Mouse (Mus musculus): Measurements from ENCODE around the gene Gm49321.

Gm49321 gene

DNA sequence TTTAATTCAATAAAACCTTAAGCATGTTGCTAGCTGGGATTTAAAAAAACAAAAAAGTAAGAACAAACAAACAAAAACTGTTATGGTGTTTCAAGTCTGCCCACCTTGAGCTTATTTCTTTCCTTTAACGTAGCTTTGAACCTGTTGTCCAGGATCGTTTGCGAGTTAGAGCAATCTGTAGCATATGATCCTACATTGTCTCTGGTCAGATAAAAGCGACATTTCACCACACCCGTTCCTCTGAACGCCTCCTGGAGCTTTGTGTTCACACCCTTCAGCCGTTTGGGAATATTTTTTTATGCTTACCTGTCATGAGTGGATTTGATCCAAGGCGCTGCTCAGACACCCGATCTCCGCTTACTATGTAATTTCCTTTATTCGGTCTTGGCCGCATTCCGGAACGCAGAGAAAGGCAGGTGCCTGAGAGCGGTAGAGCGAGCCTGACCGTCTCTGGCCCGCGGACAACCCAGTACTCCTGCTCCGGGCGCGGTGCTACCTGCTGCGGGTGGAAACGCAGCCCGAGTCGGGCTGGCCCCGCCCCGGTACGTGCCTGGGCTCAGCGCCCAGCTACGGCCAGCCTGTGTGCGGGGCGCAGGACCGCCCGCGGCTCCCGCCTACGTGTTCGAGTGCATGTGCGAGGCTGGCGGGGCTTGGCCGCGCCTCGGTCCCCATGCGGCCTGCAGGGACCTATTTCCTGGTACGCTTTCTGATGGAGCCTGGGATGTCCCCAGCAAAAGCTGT lies 12.0 kb downstream of the Gm49321 start:
- no peak for DNase-seq (ENCODE audit: low spot score)

- DNase-seq (ENCODE audit: low spot score) = peak; percentile 34
Measured at GRCm38 (mm10) chr12:73952879-73953278, 15.4 kb downstream of the Gm49321 start.

DNA sequence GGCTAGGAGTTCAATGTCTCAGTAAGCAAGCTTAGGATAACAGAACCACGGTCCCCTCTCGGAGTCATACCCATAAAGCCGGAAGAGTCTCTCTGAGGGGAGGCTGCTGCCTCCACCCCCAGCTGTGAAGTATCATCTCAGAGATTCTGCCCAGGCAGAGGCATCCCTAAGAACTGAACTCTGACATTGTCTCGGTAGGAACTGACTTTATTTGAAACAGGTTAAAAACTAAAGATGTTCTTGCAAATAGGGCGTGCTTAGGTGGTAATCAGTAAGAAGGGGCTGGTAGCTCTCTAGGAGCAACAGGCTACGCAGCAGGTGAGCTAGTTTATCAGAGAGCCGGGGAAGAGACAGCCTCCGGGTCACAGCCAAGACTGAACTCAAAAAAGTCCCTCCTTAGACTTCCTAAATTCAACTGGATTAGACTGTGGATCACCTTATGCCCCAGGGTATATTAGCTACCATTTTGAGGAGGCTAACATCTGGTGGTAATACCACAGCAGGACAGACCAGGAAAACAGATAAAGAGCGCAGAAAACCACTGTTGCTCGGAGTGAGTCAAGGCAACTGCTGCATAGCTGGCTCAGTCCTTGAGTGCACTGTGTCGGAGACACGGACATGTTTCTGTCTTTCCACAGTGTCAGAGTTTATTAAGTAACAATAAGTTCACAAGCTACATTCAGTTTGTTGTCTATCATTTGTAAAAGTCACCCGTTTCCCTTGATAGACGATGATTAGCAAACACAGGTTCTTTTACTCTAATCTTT lies 16.1 kb downstream of the Gm49321 start:
- peak; percentile 45 for DNase-seq (ENCODE audit: low spot score)

DNA sequence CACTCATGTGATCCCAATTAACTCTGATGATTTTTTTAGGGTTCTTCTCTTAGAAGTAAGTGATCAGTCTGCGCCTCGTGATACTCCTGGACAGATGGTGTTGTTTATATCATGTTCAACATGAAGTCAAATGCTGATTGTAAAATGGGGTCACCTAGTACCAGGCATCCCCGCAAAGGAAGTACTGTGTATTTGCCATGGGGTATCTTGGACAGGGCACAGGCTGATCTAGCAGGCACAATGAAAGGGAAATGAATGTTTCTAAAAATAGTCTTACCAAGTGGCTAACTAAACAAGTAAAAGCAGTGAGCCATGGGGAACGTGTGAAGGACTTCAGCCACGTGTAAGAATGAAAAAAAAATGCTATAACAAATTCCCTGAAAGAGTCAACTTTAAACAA lies 17.3 kb downstream of the Gm49321 start:
- DNase-seq (ENCODE audit: low spot score) = no peak

GRCm38 (mm10) chr12:73957676-73958075 lies 20.2 kb downstream of the Gm49321 start:
- no peak for DNase-seq (ENCODE audit: low spot score)

- no peak for DNase-seq (ENCODE audit: low spot score)
Measured at GRCm38 (mm10) chr12:73958830-73959229, 21.4 kb downstream of the Gm49321 start.

DNA sequence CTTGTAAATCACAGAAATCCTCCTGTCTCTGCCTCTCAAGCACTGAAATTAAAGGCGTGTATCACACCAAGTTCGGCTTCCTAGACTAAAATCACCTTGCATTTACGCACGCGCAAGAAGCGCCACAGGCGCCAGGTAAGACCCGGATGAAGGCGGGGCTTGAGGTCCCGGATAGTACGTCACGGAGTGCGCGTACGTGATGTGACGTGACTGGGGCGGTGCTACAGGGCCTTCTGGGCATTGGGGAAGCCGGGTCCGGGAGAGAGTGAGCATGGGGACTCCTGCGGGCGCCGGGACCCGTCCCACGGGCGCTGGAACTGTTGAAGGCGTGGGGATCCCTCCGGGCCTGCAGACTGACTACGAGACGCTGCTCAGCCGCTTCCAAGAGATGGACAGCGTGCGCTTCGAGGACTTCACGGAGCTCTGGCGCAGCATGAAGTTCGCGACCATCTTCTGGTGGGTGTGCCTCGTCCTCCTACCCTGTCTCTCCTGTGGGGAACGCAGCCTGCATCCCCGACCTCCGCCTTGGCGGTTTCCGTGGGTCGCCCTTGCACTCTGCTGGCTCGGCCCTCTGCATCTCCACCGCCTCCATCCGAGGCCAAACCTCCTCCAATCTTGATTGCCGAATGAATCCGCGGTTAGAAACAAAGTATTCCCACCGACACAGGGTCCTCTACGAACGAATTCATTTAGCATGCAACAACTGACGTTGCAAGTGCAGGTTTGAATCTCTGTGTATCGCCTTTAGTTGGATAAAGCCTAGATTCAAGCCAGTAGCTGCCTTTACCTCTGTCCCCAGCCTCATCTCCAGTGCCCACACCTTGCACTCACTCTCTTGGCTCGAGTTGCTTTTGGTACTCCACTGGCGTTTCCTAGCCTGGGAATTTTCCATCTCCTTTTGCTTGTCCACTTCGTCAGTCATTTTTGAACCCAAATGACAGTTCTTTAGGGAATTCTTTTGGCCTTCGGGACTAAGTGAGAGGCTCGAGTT lies 27.1 kb downstream of the Gm49321 start, which contains the start of gene Snapc1:
Gene Snapc1, plus strand, starts transcription at position 191 of the 991 bp plus-strand sequence.
- peak; percentile 97 for DNase-seq (ENCODE audit: low spot score)

DNA sequence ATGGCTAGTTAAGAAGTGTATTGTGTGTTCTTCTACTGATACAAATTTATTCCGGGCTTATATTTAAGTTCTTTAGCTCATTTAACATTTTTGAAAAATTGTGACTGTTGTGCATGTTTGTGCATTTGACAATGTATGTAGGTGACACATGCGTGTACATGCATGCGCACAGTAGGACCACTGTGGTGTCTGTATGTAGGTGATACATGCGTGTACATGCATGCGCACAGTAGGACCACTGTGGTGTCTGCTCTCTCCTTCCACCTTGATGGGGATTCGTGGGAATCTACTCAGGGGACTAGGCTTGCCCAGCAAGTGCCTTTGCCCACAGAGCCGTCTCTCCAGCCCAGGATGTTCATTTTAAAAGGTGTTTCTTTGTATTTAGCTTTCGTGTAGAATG lies 31.7 kb downstream of the Gm49321 start:
- no peak for DNase-seq (ENCODE audit: low spot score)

DNA sequence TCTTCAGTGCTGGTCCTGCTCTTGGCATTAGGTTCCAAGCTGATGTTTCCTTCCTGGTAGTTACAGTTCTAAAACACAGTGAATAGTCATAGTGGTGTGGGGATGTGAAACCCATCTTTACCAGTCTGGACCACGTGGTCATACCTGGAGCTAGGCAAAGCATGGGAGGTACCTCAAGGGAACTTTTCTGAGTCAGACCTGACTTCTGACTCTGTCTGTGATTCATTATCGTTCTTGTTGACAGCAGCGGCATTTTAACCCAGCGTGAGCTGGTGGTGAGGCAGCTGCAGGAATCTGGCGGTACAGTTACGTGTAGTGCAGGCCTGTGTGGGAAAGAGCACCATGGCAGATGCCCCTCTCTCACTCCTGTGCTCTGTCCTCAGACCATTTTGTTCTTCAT lies 37.1 kb downstream of the Gm49321 start:
- no peak for DNase-seq (ENCODE audit: low spot score)

DNA sequence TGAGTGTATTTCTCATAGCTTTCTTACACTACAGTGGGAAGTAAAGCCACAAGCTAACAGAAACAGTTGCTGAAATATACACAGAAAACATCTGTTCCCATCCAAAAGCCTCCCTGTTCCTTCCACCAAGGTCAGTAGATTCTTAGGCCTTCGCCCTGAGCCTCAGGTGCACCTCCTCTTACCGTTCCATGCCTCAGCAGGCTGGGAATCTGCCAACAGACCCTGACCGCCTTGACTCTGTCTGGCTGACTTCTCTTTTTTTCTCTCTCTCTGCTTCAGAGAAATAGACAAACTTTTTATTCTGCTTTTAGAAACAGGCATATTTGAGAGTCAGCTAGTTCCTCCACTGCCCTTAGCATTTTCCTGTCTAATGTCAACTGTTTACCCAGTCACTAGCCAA lies 40.7 kb downstream of the Gm49321 start:
- DNase-seq (ENCODE audit: low spot score) = no peak

GRCm38 (mm10) chr12:73979667-73980066 lies 42.2 kb downstream of the Gm49321 start:
- DNase-seq (ENCODE audit: low spot score) = no peak

- DNase-seq (ENCODE audit: low spot score) = no peak
Measured at GRCm38 (mm10) chr12:73982533-73982932, 45.1 kb downstream of the Gm49321 start.

- DNase-seq (ENCODE audit: low spot score) = no peak
Measured at GRCm38 (mm10) chr12:73986299-73986698, 48.8 kb downstream of the Gm49321 start.

DNA sequence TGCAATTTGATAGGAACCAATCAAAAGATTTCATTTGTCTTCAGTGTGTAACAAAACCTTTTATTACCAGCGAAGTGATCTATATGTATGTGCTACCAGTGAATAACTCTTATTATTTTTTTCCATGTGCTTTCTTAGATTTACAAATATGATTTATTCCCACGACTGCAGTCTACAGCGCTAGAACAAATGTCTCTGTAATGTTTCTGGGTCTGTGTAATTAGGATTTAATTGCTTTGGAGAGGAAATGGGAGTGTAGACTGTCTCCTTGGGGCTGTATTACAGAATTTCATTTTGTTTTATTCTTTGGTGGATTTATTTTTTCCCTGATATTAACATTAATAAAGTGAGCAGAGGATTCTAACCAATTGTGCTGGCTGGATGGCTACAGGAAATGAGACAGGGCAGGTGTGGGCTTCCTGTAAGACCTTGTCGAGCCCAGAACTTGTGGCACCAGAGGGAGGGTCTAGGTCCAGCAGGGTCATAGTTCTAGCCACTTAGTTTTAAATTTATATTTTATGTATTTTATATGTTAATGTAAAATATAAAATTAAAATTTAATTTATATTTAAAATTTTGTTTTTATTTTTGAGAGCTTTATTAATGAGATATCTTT lies 51.0 kb downstream of the Gm49321 start:
- DNase-seq (ENCODE audit: low spot score) = no peak

DNA sequence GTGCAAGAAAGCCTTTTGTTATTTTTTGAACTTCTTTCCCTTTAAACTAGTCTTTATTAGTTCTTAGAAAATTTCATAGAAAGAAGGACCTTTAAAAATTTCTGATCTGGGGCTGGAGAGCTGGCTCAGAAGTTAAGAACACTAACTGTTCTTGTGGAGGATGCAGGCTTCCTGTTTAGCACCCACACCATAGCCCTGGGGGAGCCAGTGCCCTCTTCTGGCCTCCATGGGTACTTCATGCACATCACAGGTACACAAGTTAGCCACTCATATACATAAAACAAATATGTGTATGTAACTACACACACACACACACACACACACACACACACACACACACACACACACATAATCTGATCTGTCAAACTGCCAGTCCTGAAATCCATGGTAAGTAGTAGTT lies 52.1 kb downstream of the Gm49321 start:
- peak; percentile 22 for DNase-seq (ENCODE audit: low spot score)

DNA sequence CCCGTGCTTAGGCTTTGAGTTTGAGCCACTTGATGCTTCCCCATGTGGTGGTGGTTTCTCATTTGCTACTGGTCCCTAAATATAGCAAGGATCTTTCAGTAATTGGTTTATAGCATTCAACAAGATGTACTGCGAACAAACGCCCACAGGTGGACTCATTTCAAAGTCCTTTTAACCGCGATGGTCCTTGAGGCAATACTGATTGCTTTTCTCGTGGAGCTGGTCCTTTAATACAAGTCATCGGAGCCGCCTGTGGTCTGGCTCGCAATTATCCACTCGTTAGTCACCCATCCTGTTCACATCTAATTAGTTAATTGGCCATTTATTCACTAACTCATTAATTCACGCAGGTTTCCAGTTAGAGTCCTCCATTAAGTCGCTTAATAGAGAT lies 59.4 kb downstream of the Gm49321 start:
- no peak for DNase-seq (ENCODE audit: low spot score)

- no peak for DNase-seq (ENCODE audit: low spot score)
Measured at GRCm38 (mm10) chr12:73997297-73998127, 60.1 kb downstream of the Gm49321 start, which contains the start of gene Syt16. TSS of gene Syt16 (plus strand) at chr12:73997661.

DNA sequence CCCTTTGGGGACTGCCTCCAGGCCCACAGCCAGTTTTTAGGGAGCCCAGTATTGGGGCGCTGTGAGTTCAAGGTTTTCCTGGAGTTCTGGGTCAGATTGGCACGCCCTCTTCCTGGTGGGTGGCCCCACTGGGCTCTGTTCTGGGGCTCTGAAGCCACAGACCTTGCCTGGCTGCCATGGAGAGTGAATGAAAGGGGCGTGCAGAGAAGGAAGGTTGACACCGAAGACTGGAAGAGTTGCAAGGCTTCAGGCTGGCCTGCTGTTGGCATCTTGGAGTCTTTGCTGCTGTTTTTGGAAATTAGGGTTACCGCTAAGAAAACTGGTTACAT lies 60.6 kb downstream of the Gm49321 start:
- no peak for DNase-seq (ENCODE audit: low spot score)

- no peak for DNase-seq (ENCODE audit: low spot score)
Measured at GRCm38 (mm10) chr12:74002449-74002848, 65.0 kb downstream of the Gm49321 start.

- DNase-seq (ENCODE audit: low spot score) = peak; percentile 11
Measured at GRCm38 (mm10) chr12:74009448-74009911, 72.0 kb downstream of the Gm49321 start.

DNA sequence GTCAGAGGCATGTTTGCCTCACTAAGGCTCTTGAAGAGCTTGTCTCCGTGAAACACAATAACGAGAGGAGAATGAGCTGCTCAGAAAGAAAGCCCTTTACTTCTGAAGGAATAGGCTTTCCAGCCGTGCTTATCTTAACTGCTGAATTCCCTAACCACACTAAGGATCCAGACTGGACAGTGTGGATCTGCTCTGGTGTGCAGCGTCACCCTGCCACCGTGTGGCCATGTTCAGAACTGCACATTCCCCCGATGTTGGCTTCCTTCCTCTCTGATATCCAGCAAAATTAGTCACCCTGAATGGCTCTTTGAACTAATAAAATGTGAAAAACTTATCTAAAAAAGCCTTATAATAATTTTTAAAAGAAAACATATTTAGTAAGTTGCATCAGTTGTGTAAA lies 76.3 kb downstream of the Gm49321 start:
- DNase-seq (ENCODE audit: low spot score) = peak; percentile 27
